Mouse (Mus musculus) B cell, adult 67 days (primary cell): ENCODE data around the gene Mrc2. TPM values are rescaled to one million over a fixed set of nuclear protein-coding genes. Genes with fewer than 3 reads are reported as not detected.

ENCODE experiments used
- total RNA-seq, 2 experiments: library from RNA; stranded (reverse); gene quantifications; 4 replicates each; pipeline ENCODE4 v1.2.4; 2023

Gene Mrc2
- total RNA-seq = not detected

DNA sequence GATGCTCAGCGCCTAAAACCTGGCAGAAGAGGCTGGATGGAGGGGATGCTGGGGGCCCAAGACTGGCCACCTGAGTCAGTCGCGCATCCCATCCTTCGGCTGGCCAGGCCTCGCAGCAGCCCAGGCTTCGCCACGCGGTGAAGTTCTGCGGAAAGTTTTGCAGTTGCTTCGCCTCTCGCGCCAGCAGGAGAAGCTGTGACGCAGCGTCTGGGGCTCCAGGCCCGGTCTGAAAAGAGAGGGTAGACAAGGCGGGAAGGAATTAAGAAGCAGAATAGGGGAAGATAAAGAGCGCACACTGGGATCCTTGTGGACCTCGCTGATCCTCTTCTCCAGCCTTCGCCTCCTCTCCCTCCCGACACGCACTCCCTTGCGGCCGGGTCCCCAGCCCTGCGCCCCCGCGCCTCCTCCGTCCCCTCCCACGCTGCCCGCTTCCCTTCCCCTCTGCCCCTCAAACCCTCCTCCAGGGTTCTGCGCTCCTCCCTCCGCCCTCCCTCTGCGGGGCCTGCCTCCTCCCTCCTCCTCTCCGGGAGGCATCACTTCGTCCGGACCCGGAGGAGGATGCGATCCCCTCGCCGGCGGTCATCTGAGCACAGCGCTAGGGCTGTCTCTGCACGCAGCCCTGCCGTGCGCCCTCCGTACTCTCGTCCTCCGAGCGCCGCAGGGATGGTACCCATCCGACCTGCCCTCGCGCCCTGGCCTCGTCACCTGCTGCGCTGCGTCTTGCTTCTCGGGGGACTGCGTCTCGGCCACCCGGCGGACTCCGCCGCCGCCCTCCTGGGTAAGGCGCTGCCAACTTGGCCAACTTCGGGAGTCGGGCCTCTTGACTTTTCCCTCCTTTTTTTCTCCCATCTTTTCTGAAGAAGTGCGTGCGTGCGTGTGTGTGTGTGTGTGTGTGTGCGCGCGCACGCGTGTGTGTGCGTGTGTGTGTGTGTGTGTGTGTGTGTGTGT, at the start of gene Mrc2:
Gene Mrc2, plus strand, starts transcription at position 520 of the 948 bp plus-strand sequence.

Other genes starting within 250 kb of the Mrc2 start
- gene Efcab3, start 229.1 kb upstream of the Mrc2 start, total RNA-seq = not detected
- gene Mettl2, start 166.2 kb upstream of the Mrc2 start, total RNA-seq = 10 to 100 TPM; 31.3 to 33.7 TPM
- not detected for gene Gm10842, start 145.8 kb upstream of the Mrc2 start, total RNA-seq
- 10 to 100 TPM; 74.6 to 79.6 TPM for gene Tlk2, start 113.8 kb upstream of the Mrc2 start, total RNA-seq
- gene March10, start 164.1 kb downstream of the Mrc2 start, total RNA-seq = not detected